Mouse (Mus musculus): Measurements from ENCODE around the gene Hist1h3g. TPM values are rescaled to one million over a fixed set of nuclear protein-coding genes. Genes with fewer than 3 reads are reported as not detected.
A peak's percentile ranks its signal among the peaks of the same experiment; 100 is the strongest.
"Not testable (repeated sequence)": the region's sequence is repeated elsewhere in the genome, so short reads cannot be mapped to it uniquely, and the experiment has no call there.

The Hist1h3g gene
- polyA plus RNA-seq, 1 experiment from 2014 or later = 17.1 TPM

GRCm38 (mm10) chr13:23529480-23530165 lies 5.6 kb upstream of the Hist1h3g start:
- DNase-seq (no peak), ATAC-seq (ENCODE audit: low read depth) (no peak)
- WGBS (ENCODE audit: insufficient replicate concordance) = 28% methylated on average over 2 of the region's 2 CpGs
- peak overlapping the region; percentile 98 for H3K27ac ChIP-seq
- H3K9ac ChIP-seq = peak overlapping the region; percentile 84
- peak overlapping the region; percentile 65 for H3K4me2 ChIP-seq
- peaks cover 56% of the 10 kb centered on the region for H3K4me1 ChIP-seq (replicated peaks)
- no peaks in the 10 kb centered on the region for H3K36me3 ChIP-seq
- H3K9me3 ChIP-seq (replicated peaks) = no peaks in the 10 kb centered on the region
- H3K27me3 ChIP-seq = no peaks in the 10 kb centered on the region
- H3K4me3 ChIP-seq (replicated peaks) = peak overlapping the region; percentile 63

- Histone ChIP-seq H3K36me3 (no peaks in the 10 kb centered on the region), H3K27me3 (no peaks in the 10 kb centered on the region), H3K9me3 (replicated peaks) (no peaks in the 10 kb centered on the region), H3K4me3 (replicated peaks) (peak overlapping the region; percentile 63), H3K9ac (peak overlapping the region; percentile 84), H3K4me2 (peak overlapping the region; percentile 65), H3K27ac (peak overlapping the region; percentile 98), H3K4me1 (replicated peaks) (peaks cover 51% of the 10 kb centered on the region)
- no peak for ATAC-seq (ENCODE audit: low read depth)
- peak; percentile 72 for DNase-seq
- WGBS (ENCODE audit: insufficient replicate concordance) = under 1% methylated on average over 20 of the region's 20 CpGs
Measured at GRCm38 (mm10) chr13:23530181-23530900, 4.9 kb upstream of the Hist1h3g start.

- WGBS (ENCODE audit: insufficient replicate concordance) = under 1% methylated on average over 61 of the region's 70 CpGs
- DNase-seq = peak; percentile 96
- peak; percentile 63 for ATAC-seq (ENCODE audit: low read depth)
- Histone ChIP-seq H3K36me3 (no peaks in the 10 kb centered on the region), H3K4me1 (replicated peaks) (peaks cover 42% of the 10 kb centered on the region), H3K4me3 (replicated peaks) (peak within 1 kb of the TSS; percentile 63), H3K9ac (peak within 1 kb of the TSS; percentile 84), H3K4me2 (peak within 1 kb of the TSS; percentile 65), H3K27ac (peak within 1 kb of the TSS; percentile 98), H3K9me3 (replicated peaks) (no peaks in the 10 kb centered on the region), H3K27me3 (no peaks in the 10 kb centered on the region)
Measured at GRCm38 (mm10) chr13:23530901-23531875, 4.0 kb upstream of the Hist1h3g start, which contains the start of gene Hist1h4h. TSS of gene Hist1h4h (plus strand) at chr13:23531050.

GRCm38 (mm10) chr13:23532262-23533075 lies 2.8 kb upstream of the Hist1h3g start:
- H3K27ac ChIP-seq = peak overlapping the region; percentile 98
- peaks cover 42% of the 10 kb centered on the region for H3K4me1 ChIP-seq (replicated peaks)
- peak overlapping the region; percentile 84 for H3K9ac ChIP-seq
- H3K9me3 ChIP-seq (replicated peaks) = no peaks in the 10 kb centered on the region
- H3K4me2 ChIP-seq = peak overlapping the region; percentile 65
- ATAC-seq (ENCODE audit: low read depth) (no peak), DNase-seq (no peak)
- H3K36me3 ChIP-seq = no peaks in the 10 kb centered on the region
- H3K4me3 ChIP-seq (replicated peaks) = peak overlapping the region; percentile 63
- 13% methylated on average over 9 of the region's 9 CpGs for WGBS (ENCODE audit: insufficient replicate concordance)
- no peaks in the 10 kb centered on the region for H3K27me3 ChIP-seq

GRCm38 (mm10) chr13:23533560-23534367 lies 1.5 kb upstream of the Hist1h3g start, which contains the start of gene Hist1h2af:
TSS of gene Hist1h2af (plus strand) at chr13:23533906.
- peak within 1 kb of the TSS; percentile 98 for H3K27ac ChIP-seq
- not testable (repeated sequence) for H3K27me3 ChIP-seq; H3K9me3 ChIP-seq (replicated peaks); H3K36me3 ChIP-seq
- peaks cover 50% of the 10 kb centered on the region for H3K4me1 ChIP-seq (replicated peaks)
- H3K4me2 ChIP-seq = peak within 1 kb of the TSS; percentile 65
- peak within 1 kb of the TSS; percentile 84 for H3K9ac ChIP-seq
- ATAC-seq (ENCODE audit: low read depth) (peak; percentile 49), DNase-seq (peak; percentile 83)
- H3K4me3 ChIP-seq (replicated peaks) = peak within 1 kb of the TSS; percentile 63
- under 1% methylated on average over 31 of the region's 53 CpGs for WGBS (ENCODE audit: insufficient replicate concordance)

GRCm38 (mm10) chr13:23534368-23535131 lies 672 bp upstream of the Hist1h3g start:
- peak overlapping the region; percentile 63 for H3K4me3 ChIP-seq (replicated peaks)
- DNase-seq = peak; percentile 65
- H3K27me3 ChIP-seq = no peaks in the 10 kb centered on the region
- under 1% methylated on average over 15 of the region's 15 CpGs for WGBS (ENCODE audit: insufficient replicate concordance)
- no peaks in the 10 kb centered on the region for H3K9me3 ChIP-seq (replicated peaks)
- peak overlapping the region; percentile 84 for H3K9ac ChIP-seq
- ATAC-seq (ENCODE audit: low read depth) = peak; percentile 28
- H3K4me1 ChIP-seq (replicated peaks) = peaks cover 48% of the 10 kb centered on the region
- H3K27ac ChIP-seq = peak overlapping the region; percentile 98
- H3K4me2 ChIP-seq = peak overlapping the region; percentile 65
- H3K36me3 ChIP-seq = no peaks in the 10 kb centered on the region

- no peaks in the 10 kb centered on the region for H3K36me3 ChIP-seq
- peak overlapping the region; percentile 84 for H3K9ac ChIP-seq
- ATAC-seq (ENCODE audit: low read depth) = no peak
- WGBS (ENCODE audit: insufficient replicate concordance) = 14% methylated on average over 7 of the region's 7 CpGs
- no peak for DNase-seq
- H3K27me3 ChIP-seq = no peaks in the 10 kb centered on the region
- H3K9me3 ChIP-seq (replicated peaks) = no peaks in the 10 kb centered on the region
- H3K4me3 ChIP-seq (replicated peaks) = peak overlapping the region; percentile 63
- H3K4me1 ChIP-seq (replicated peaks) = peaks cover 52% of the 10 kb centered on the region
- H3K27ac ChIP-seq = peak overlapping the region; percentile 98
- H3K4me2 ChIP-seq = peak overlapping the region; percentile 65
Measured at GRCm38 (mm10) chr13:23536076-23536822, 1.0 kb downstream of the Hist1h3g start.

- no peaks in the 10 kb centered on the region for H3K36me3 ChIP-seq
- no peak for ATAC-seq (ENCODE audit: low read depth)
- DNase-seq = no peak
- peak overlapping the region; percentile 84 for H3K9ac ChIP-seq
- H3K27ac ChIP-seq = peak overlapping the region; percentile 98
- 62% methylated on average over 3 of the region's 3 CpGs for WGBS (ENCODE audit: insufficient replicate concordance)
- no peaks in the 10 kb centered on the region for H3K9me3 ChIP-seq (replicated peaks)
- H3K4me1 ChIP-seq (replicated peaks) = peaks cover 51% of the 10 kb centered on the region
- H3K27me3 ChIP-seq = no peaks in the 10 kb centered on the region
- H3K4me3 ChIP-seq (replicated peaks) = peak overlapping the region; percentile 63
- H3K4me2 ChIP-seq = peak overlapping the region; percentile 65
Measured at GRCm38 (mm10) chr13:23537006-23537710, 1.9 kb downstream of the Hist1h3g start.

Data from liver, embryonic 13.5 days (tissue).